Mouse (Mus musculus) ES-Bruce4 (cell line): ENCODE results near the gene Nrg4.

Experiments used
- CTCF ChIP-seq: IDR thresholded peaks from one replicate; pipeline ENCODE4 v1.8.1; 2011; ENCODE audit warnings: low read depth, low read length
- EP300 ChIP-seq: IDR thresholded peaks from 2 replicates; pipeline ENCODE4 v1.6.1; 2011; ENCODE audit warnings: low read depth, low read length; ENCODE audit not compliant: insufficient read depth
- POLR2A ChIP-seq: IDR thresholded peaks from one replicate; pipeline ENCODE4 v1.8.1; 2011; ENCODE audit warnings: low read length; ENCODE audit not compliant: insufficient read depth

GRCm38 (mm10) chr9:55198260-55198659 is 128.4 kb downstream of the Nrg4 start:
- TF ChIP-seq CTCF (no peak), EP300 (no peak), POLR2A (no peak)
